Mouse (Mus musculus) erythroblast, adult 5-6 weeks (primary cell): Measurements from ENCODE around the gene Aadacl3. TPM values are rescaled to one million over a fixed set of nuclear protein-coding genes. Genes with fewer than 3 reads are reported as not detected.

Source experiments
- total RNA-seq, 2 experiments: library from RNA; stranded (forward) in 1 of 2; stranded (reverse) in 1 of 2; fragments of 150-400 nt in 1 of 2; fragments of 200-764, 138-1000 nt in 1 of 2; gene quantifications; 2 replicates each; pipeline versions ENCODE4 v1.2.3 to v1.2.4; 2015 to 2017; ENCODE audit warnings: low replicate concordance in 2 of 2

Gene Aadacl3
- total RNA-seq, 2 experiments from 2014 or later, result not detected

Other genes with a start within 250 kb of the Aadacl3 start
- not detected in 2 replicates for gene Pramel5, start 183.3 kb downstream of the Aadacl3 start, total RNA-seq (2015; ENCODE audit: low replicate concordance)
- not detected in 2 replicates for gene Pramel5, start 183.3 kb downstream of the Aadacl3 start, total RNA-seq (2017; ENCODE audit: low replicate concordance)
- not detected in 2 replicates for gene Gm13128, start 133.5 kb downstream of the Aadacl3 start, total RNA-seq (2015; ENCODE audit: low replicate concordance)
- gene Gm13128, start 133.5 kb downstream of the Aadacl3 start, total RNA-seq (2017; ENCODE audit: low replicate concordance), result not detected in 2 replicates
- gene Gm13119, start 105.8 kb downstream of the Aadacl3 start, total RNA-seq (2015; ENCODE audit: low replicate concordance), result not detected in 2 replicates
- gene Gm13119, start 105.8 kb downstream of the Aadacl3 start, total RNA-seq (2017; ENCODE audit: low replicate concordance), result not detected in 2 replicates
- not detected in 2 replicates for gene Pramef20, start 85.8 kb downstream of the Aadacl3 start, total RNA-seq (2015; ENCODE audit: low replicate concordance)
- gene Pramef20, start 85.8 kb downstream of the Aadacl3 start, total RNA-seq (2017; ENCODE audit: low replicate concordance), result not detected in 2 replicates
- not detected in 2 replicates for gene Pramef12, start 55.3 kb downstream of the Aadacl3 start, total RNA-seq (2015; ENCODE audit: low replicate concordance)
- gene Pramef12, start 55.3 kb downstream of the Aadacl3 start, total RNA-seq (2017; ENCODE audit: low replicate concordance), result not detected in 2 replicates
- not detected in 2 replicates for gene 1700012P22Rik, start 25.0 kb downstream of the Aadacl3 start, total RNA-seq (2015; ENCODE audit: low replicate concordance)
- not detected in 2 replicates for gene 1700012P22Rik, start 25.0 kb downstream of the Aadacl3 start, total RNA-seq (2017; ENCODE audit: low replicate concordance)
- not detected in 2 replicates for gene Gm9944, start 10.4 kb downstream of the Aadacl3 start, total RNA-seq (2015; ENCODE audit: low replicate concordance)
- not detected in 2 replicates for gene Gm9944, start 10.4 kb downstream of the Aadacl3 start, total RNA-seq (2017; ENCODE audit: low replicate concordance)
- not detected in 2 replicates for gene 9430007A20Rik, start 56.1 kb upstream of the Aadacl3 start, total RNA-seq (2015; ENCODE audit: low replicate concordance)
- gene 9430007A20Rik, start 56.1 kb upstream of the Aadacl3 start, total RNA-seq (2017; ENCODE audit: low replicate concordance), result not detected in 2 replicates
- not detected in 2 replicates for gene Gm13124, start 101.4 kb upstream of the Aadacl3 start, total RNA-seq (2015; ENCODE audit: low replicate concordance)
- not detected in 2 replicates for gene Gm13124, start 101.4 kb upstream of the Aadacl3 start, total RNA-seq (2017; ENCODE audit: low replicate concordance)
- gene Aadacl4, start 150.0 kb upstream of the Aadacl3 start, total RNA-seq (2015; ENCODE audit: low replicate concordance), result not detected in 2 replicates
- gene Aadacl4, start 150.0 kb upstream of the Aadacl3 start, total RNA-seq (2017; ENCODE audit: low replicate concordance), result not detected in 2 replicates
- gene Gm436, start 222.6 kb upstream of the Aadacl3 start, total RNA-seq (2015; ENCODE audit: low replicate concordance), result not detected in 2 replicates
- gene Gm436, start 222.6 kb upstream of the Aadacl3 start, total RNA-seq (2017; ENCODE audit: low replicate concordance), result not detected in 2 replicates